Mouse (Mus musculus): ENCODE data around the gene Thsd7a. TPM values are rescaled to one million over a fixed set of nuclear protein-coding genes. Genes with fewer than 3 reads are reported as not detected.

Thsd7a gene
- polyA plus RNA-seq, 1 experiment from 2014 or later = 21.9 TPM

DNA sequence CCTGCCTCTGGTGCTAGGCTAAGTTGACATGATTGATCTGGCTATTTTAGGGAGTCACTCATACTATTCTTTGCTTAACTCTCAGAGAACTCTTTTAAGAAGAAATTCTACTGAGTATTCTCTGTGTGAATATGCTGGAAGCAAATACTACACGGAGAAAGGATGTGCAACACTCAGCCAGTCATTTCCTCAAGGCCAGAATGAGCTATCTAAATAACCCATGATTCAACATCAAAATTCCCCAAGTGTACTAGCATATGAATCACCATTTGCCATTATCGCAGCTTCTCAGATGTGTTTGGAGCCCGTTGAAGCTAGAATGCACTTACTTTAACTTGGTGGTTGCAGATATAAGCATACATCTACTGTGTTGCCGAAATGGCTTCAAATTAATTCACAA is 147.0 kb downstream of the Thsd7a start:
- no peaks in the 10 kb centered on the region for H3K9me3 ChIP-seq (ENCODE audit: control insufficient read depth, low read length)
- no peaks in the 10 kb centered on the region for H3K27me3 ChIP-seq (replicated peaks; ENCODE audit: control insufficient read depth, insufficient read depth, low read length)
- no peaks in the 10 kb centered on the region for H3K4me1 ChIP-seq (ENCODE audit: control insufficient read depth, insufficient read depth, low read depth, low read length)
- H3K27ac ChIP-seq (ENCODE audit: low read depth, low read length) = no peak overlapping the region
- H3K36me3 ChIP-seq (ENCODE audit: control insufficient read depth, insufficient read depth, low read length) = no peaks in the 10 kb centered on the region
- H3K4me3 ChIP-seq (ENCODE audit: low read length) = no peak overlapping the region
- ATAC-seq = no peak
- no peak overlapping the region for H3K9ac ChIP-seq (ENCODE audit: low read depth, low read length)
- no peak overlapping the region for H3K4me2 ChIP-seq (ENCODE audit: low read length)
- 81% methylated on average over 4 of the region's 4 CpGs for WGBS

DNA sequence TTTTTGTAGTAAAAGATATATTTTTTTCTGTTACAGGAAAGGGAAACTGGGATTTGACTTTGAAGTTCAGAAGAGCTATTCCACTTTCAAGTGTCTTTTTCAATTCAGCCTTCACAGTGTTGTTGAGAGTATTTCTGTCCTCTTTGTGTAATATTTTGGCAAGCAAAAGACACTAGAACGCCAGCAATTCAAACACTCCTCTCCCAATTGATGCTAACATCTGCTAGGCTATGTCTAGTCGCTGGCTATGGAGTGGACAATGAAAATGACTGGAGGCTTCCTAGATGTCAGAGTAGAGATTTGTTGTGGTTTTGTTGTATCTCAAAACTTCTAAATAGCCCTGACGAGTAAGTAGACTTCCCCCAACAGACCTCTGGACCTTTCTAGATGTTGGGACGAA is 164.8 kb downstream of the Thsd7a start:
- WGBS = 80% methylated on average over 4 of the region's 4 CpGs
- no peaks in the 10 kb centered on the region; the same call in none of the 2 replicates for H3K4me1 ChIP-seq (ENCODE audit: control insufficient read depth, insufficient read depth, low read depth, low read length)
- no peaks in the 10 kb centered on the region for H3K36me3 ChIP-seq (ENCODE audit: control insufficient read depth, insufficient read depth, low read length)
- no peak overlapping the region for H3K4me2 ChIP-seq (ENCODE audit: low read length)
- H3K4me3 ChIP-seq (ENCODE audit: low read length) = no peak overlapping the region
- H3K27me3 ChIP-seq (replicated peaks; ENCODE audit: control insufficient read depth, insufficient read depth, low read length) = no peaks in the 10 kb centered on the region
- H3K9ac ChIP-seq (ENCODE audit: low read depth, low read length) = no peak overlapping the region
- no peak for ATAC-seq
- H3K9me3 ChIP-seq (ENCODE audit: control insufficient read depth, low read length) = no peaks in the 10 kb centered on the region
- no peak overlapping the region for H3K27ac ChIP-seq (ENCODE audit: low read depth, low read length)

DNA sequence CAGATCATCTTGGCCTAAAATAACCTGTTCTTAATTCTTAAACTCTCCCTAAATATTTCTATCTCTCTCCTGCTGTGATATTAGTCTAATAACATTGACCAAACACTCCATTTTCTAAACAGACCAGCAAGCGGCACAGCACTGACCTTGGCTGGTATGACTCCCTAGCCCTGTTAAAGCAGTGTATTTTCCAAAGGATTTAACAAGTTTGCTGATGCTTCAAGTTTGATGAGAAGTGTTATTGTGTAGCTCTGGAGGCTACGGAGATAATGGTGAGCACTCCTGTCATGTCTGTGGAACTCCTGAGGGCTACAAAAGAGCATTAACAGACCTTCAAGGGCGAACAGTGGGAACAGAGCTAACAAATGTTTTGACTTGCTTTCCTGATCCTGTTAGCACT is 168.1 kb downstream of the Thsd7a start:
- H3K27ac ChIP-seq (ENCODE audit: low read depth, low read length) = no peak overlapping the region
- no peaks in the 10 kb centered on the region; the same call in none of the 2 replicates for H3K4me1 ChIP-seq (ENCODE audit: control insufficient read depth, insufficient read depth, low read depth, low read length)
- H3K36me3 ChIP-seq (ENCODE audit: control insufficient read depth, insufficient read depth, low read length) = no peaks in the 10 kb centered on the region
- no peaks in the 10 kb centered on the region for H3K9me3 ChIP-seq (ENCODE audit: control insufficient read depth, low read length)
- no peaks in the 10 kb centered on the region for H3K27me3 ChIP-seq (replicated peaks; ENCODE audit: control insufficient read depth, insufficient read depth, low read length)
- H3K4me3 ChIP-seq (ENCODE audit: low read length) = no peak overlapping the region
- WGBS = 48% methylated on average over 3 of the region's 3 CpGs
- no peak overlapping the region for H3K9ac ChIP-seq (ENCODE audit: low read depth, low read length)
- ATAC-seq = no peak; the same call in 1 of the 2 replicates
- no peak overlapping the region for H3K4me2 ChIP-seq (ENCODE audit: low read length)

DNA sequence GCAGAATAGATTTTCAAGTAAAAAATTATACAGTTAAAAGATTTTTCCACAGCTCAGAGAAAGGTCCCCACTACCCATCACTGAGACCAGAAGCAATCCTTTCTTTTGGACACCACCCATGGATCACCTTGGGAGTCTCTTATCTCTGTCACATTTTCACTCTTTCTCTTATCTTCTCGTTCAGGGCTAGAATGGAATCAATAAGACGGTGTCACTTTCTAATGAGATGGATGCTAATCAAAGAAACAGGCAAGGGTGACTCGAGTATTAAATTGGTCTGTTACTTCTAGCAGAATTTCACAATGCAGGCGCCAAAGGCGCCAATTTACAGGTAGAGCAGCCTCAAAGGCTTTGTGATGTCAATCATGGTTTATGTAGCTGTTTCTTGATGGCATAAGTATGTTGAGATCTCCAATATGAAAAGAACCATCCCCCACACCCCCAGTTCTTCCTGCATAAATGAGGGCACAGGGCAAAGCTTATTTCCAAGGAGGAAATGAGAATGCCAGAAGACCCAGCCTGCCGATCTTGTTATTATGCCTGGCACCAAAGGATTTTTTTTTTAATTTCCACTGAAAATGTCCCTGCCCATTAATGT is 173.5 kb downstream of the Thsd7a start:
- Histone ChIP-seq H3K27me3 (replicated peaks; ENCODE audit: control insufficient read depth, insufficient read depth, low read length) (no peaks in the 10 kb centered on the region), H3K4me3 (ENCODE audit: low read length) (no peak overlapping the region), H3K36me3 (ENCODE audit: control insufficient read depth, insufficient read depth, low read length) (no peaks in the 10 kb centered on the region), H3K9ac (ENCODE audit: low read depth, low read length) (no peak overlapping the region), H3K27ac (ENCODE audit: low read depth, low read length) (no peak overlapping the region), H3K9me3 (ENCODE audit: control insufficient read depth, low read length) (no peaks in the 10 kb centered on the region), H3K4me1 (ENCODE audit: control insufficient read depth, insufficient read depth, low read depth, low read length) (no peaks in the 10 kb centered on the region), H3K4me2 (ENCODE audit: low read length) (no peak overlapping the region)
- 46% methylated on average over 6 of the region's 6 CpGs for WGBS
- no peak for ATAC-seq

DNA sequence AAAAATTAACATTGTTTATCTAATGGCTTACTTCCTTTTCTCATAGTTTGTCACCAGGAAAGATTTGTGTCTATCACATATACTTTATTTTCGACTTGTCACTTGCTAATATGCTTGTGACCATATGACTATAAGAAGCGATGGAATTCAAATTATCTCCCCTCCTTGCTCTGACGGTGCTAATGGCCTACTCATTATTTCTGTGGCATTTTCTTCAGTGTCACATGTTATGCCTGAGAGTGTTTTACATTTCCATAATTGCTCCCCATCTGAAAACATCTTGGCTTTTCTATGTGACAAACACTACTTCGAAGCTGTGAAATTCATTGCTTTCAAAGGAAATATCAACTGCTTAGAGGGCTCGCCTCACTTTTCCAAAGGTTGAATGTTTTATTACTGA is 177.0 kb downstream of the Thsd7a start:
- no peaks in the 10 kb centered on the region for H3K27me3 ChIP-seq (replicated peaks; ENCODE audit: control insufficient read depth, insufficient read depth, low read length)
- no peaks in the 10 kb centered on the region for H3K36me3 ChIP-seq (ENCODE audit: control insufficient read depth, insufficient read depth, low read length)
- no peak overlapping the region for H3K4me2 ChIP-seq (ENCODE audit: low read length)
- H3K4me3 ChIP-seq (ENCODE audit: low read length) = no peak overlapping the region
- no peak for ATAC-seq
- H3K4me1 ChIP-seq (ENCODE audit: control insufficient read depth, insufficient read depth, low read depth, low read length) = no peaks in the 10 kb centered on the region
- no peak overlapping the region for H3K27ac ChIP-seq (ENCODE audit: low read depth, low read length)
- WGBS = 69% methylated on average over 5 of the region's 5 CpGs
- H3K9ac ChIP-seq (ENCODE audit: low read depth, low read length) = no peak overlapping the region
- H3K9me3 ChIP-seq (ENCODE audit: control insufficient read depth, low read length) = no peaks in the 10 kb centered on the region

DNA sequence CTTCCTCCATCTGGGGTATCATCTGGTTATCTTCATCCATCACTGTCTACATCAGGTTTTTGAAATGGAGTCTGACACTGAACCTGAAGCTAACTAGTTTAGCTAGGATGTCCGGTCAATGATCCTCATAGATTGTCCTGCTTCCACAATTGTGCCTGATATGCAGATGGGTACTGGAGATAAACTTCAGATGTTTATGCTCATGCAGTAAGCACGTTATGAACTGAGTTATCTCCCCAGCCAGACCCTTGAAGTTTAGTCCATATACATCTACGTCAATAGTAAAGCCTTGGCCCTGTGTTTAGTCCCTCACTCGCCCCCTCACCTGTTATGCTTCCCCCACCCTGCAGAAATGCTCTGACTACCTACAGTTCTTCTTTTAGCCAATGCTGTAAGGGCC is 184.1 kb downstream of the Thsd7a start:
- no peak overlapping the region for H3K27ac ChIP-seq (ENCODE audit: low read depth, low read length)
- ATAC-seq = no peak
- H3K4me2 ChIP-seq (ENCODE audit: low read length) = no peak overlapping the region
- H3K36me3 ChIP-seq (ENCODE audit: control insufficient read depth, insufficient read depth, low read length) = no peaks in the 10 kb centered on the region
- H3K4me1 ChIP-seq (ENCODE audit: control insufficient read depth, insufficient read depth, low read depth, low read length) = no peaks in the 10 kb centered on the region
- no peaks in the 10 kb centered on the region for H3K27me3 ChIP-seq (replicated peaks; ENCODE audit: control insufficient read depth, insufficient read depth, low read length)
- no peak overlapping the region for H3K9ac ChIP-seq (ENCODE audit: low read depth, low read length)
- H3K4me3 ChIP-seq (ENCODE audit: low read length) = no peak overlapping the region
- WGBS = 85% methylated on average over 4 of the region's 4 CpGs
- no peaks in the 10 kb centered on the region for H3K9me3 ChIP-seq (ENCODE audit: control insufficient read depth, low read length)

DNA sequence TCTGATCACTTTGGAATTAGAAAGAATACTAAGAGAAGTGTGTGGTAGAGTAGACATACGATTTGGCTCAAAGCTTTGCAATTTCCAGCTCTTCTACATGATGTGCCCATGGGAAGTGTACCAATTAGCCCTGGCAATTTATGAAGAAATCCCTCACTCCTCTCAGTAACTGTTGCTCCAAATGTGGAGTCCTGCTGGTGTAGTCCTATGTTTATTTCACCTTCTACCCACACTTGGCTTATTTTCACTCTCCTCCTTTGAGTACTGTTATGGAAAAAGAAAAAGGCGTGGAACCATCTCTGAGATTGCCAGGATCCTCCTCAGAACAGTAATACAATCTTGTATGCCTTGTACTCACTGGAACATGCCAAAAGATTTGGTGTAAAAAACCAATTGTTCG is 186.9 kb downstream of the Thsd7a start:
- no peak for ATAC-seq
- Histone ChIP-seq H3K9ac (ENCODE audit: low read depth, low read length) (no peak overlapping the region), H3K36me3 (ENCODE audit: control insufficient read depth, insufficient read depth, low read length) (no peaks in the 10 kb centered on the region), H3K4me3 (ENCODE audit: low read length) (no peak overlapping the region), H3K27me3 (replicated peaks; ENCODE audit: control insufficient read depth, insufficient read depth, low read length) (no peaks in the 10 kb centered on the region), H3K4me1 (ENCODE audit: control insufficient read depth, insufficient read depth, low read depth, low read length) (no peaks in the 10 kb centered on the region), H3K27ac (ENCODE audit: low read depth, low read length) (no peak overlapping the region), H3K4me2 (ENCODE audit: low read length) (no peak overlapping the region), H3K9me3 (ENCODE audit: control insufficient read depth, low read length) (no peaks in the 10 kb centered on the region)
- 82% methylated on average over 3 of the region's 3 CpGs for WGBS

DNA sequence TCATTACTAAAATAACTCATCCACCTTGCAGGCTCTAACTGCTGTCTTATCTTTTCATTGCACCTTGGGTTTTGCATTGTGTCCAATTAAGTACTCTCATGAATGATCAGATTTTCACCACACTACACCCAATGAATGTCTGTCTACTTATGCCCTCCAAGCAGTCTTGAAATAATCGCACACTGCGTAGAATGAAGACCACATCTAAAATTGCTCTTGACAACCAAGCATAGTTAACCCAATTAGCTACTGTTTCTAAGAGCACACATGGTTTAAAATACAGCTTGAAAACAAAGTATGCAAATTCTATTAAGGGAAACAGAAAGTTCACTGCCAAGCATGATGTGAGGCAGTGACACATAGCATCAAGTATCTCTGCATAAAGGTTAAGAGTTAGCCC is 188.7 kb downstream of the Thsd7a start:
- no peak for ATAC-seq

DNA sequence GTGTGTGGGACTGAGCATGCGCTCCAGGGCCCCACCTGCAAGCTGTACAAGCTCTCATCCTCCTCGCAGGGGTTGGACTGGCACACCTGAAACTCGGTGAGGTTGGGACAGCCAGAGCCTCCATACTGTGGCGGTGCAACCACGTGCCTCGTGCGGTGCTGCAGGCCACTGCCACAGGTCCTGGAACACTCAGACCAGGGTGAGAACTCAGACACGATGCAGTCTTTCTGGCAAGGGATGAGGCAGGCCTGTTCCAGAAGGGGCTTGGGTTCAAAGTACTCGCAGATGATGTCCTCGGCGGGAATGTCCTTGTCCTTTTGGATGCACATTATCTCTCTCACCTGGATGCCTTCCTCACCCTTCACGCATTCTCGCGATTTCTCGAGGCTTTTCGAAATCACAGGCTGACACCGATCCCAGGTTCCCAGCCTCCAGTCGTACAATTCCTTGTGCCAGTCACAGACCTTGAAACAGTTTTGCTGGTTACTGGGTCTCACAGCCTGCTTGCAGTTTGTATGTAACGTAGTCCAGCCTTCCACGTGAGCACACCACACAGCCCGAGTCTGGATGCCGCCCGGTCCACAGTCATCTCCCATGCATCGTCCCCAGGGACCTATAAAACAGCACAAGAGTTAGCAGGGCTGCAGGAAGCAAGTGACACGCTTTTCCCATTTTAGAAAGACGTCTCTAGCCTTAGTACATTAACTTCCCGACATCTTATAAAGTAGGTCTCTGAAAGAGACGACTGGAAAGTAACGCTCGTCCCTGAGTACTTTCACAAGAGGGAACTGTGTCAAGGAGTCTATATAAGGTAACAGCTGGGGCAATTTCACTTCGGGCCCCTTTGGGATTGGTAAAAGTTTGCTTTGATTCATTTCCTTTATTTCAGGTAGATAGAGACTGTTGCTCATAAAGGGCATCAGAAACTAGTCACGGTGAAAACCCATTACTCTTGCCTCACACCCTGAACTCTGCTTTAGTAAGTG is 193.8 kb downstream of the Thsd7a start:
- Histone ChIP-seq H3K36me3 (ENCODE audit: control insufficient read depth, insufficient read depth, low read length) (no peaks in the 10 kb centered on the region), H3K27ac (ENCODE audit: low read depth, low read length) (no peak overlapping the region), H3K9me3 (ENCODE audit: control insufficient read depth, low read length) (no peaks in the 10 kb centered on the region), H3K9ac (ENCODE audit: low read depth, low read length) (no peak overlapping the region), H3K4me1 (ENCODE audit: control insufficient read depth, insufficient read depth, low read depth, low read length) (peaks cover under 1% of the 10 kb centered on the region; the same call in 1 of the 2 replicates), H3K4me3 (ENCODE audit: low read length) (no peak overlapping the region), H3K4me2 (ENCODE audit: low read length) (no peak overlapping the region), H3K27me3 (replicated peaks; ENCODE audit: control insufficient read depth, insufficient read depth, low read length) (no peaks in the 10 kb centered on the region)
- peak; percentile 57; the same call in 1 of the 2 replicates for ATAC-seq
- 89% methylated on average over 32 of the region's 32 CpGs for WGBS

More for the DNA sequence above, 188.7 kb downstream of the Thsd7a start:
- Histone ChIP-seq H3K4me2 (ENCODE audit: low read length) (no peak overlapping the region), H3K4me1 (ENCODE audit: control insufficient read depth, insufficient read depth, low read depth, low read length) (no peaks in the 10 kb centered on the region), H3K27ac (ENCODE audit: low read depth, low read length) (no peak overlapping the region), H3K9me3 (ENCODE audit: control insufficient read depth, low read length) (no peaks in the 10 kb centered on the region), H3K4me3 (ENCODE audit: low read length) (no peak overlapping the region), H3K9ac (ENCODE audit: low read depth, low read length) (no peak overlapping the region), H3K36me3 (ENCODE audit: control insufficient read depth, insufficient read depth, low read length) (no peaks in the 10 kb centered on the region), H3K27me3 (replicated peaks; ENCODE audit: control insufficient read depth, insufficient read depth, low read length) (no peaks in the 10 kb centered on the region)
- 82% methylated on average over 2 of the region's 2 CpGs for WGBS

Data from hindbrain, embryonic 16.5 days (tissue).